Mouse (Mus musculus) heart, embryonic 13.5 days (tissue): Measurements from ENCODE around the gene Dync1li1. TPM values are rescaled to one million over a fixed set of nuclear protein-coding genes. Genes with fewer than 3 reads are reported as not detected.
"Not testable (repeated sequence)": the region's sequence is repeated elsewhere in the genome, so short reads cannot be mapped to it uniquely, and the experiment has no call there.

ENCODE experiments used
- ATAC-seq: fragments of 200-750 bp; cut with Nextera tagmentation; 2 replicates; pipeline ENCODE4 v1.8.0; 2017; ENCODE audit warnings: moderate TSS enrichment; ENCODE audit not compliant: insufficient number of reproducible peaks, low FRiP score, low TSS enrichment; ENCODE audit errors: extremely low read depth
- H3K27ac ChIP-seq: fragments of 300-500 bp; sonication (generic); replicated peaks from 2 replicates; pipeline ENCODE4 v1.5.1; 2015; ENCODE audit warnings: moderate library complexity, mild to moderate bottlenecking, inconsistent platforms
- H3K27me3 ChIP-seq: fragments of 300-500 bp; sonication (generic); replicated peaks from 2 replicates; pipeline ENCODE4 v1.6.1; 2015; ENCODE audit warnings: mild to moderate bottlenecking, inconsistent platforms
- H3K36me3 ChIP-seq: fragments of 300-500 bp; sonication (generic); 2 replicates; pipeline ENCODE4 v1.6.1; 2015; ENCODE audit warnings: mild to moderate bottlenecking, inconsistent platforms
- H3K4me1 ChIP-seq: fragments of 300-500 bp; sonication (generic); 2 replicates; pipeline ENCODE4 v1.6.1; 2015; ENCODE audit warnings: inconsistent platforms
- H3K4me2 ChIP-seq: fragments of 300-500 bp; sonication (generic); 2 replicates; pipeline ENCODE4 v1.6.1; 2015; ENCODE audit warnings: inconsistent platforms, mild to moderate bottlenecking, moderate library complexity
- H3K4me3 ChIP-seq: fragments of 300-500 bp; sonication (generic); 2 replicates; pipeline ENCODE4 v1.5.1; 2015; ENCODE audit warnings: moderate library complexity, mild to moderate bottlenecking, inconsistent platforms
- H3K9ac ChIP-seq: fragments of 300-500 bp; sonication (generic); 2 replicates; pipeline ENCODE4 v1.6.1; 2015; ENCODE audit warnings: inconsistent platforms, mild to moderate bottlenecking, moderate library complexity
- H3K9me3 ChIP-seq: fragments of 300-500 bp; sonication (generic); 2 replicates; pipeline ENCODE4 v1.6.1; 2016; ENCODE audit warnings: inconsistent platforms
- WGBS: fragments of 180-500 bp; shearing (Covaris S2); methylation state at CpG from one replicate; pipeline ENCODE4 v1.1.7; 2015; ENCODE audit warnings: mixed read lengths; 5-methylcytosine and 5-hydroxymethylcytosine counted together
- polyA plus RNA-seq: library from polyadenylated mRNA; unstranded; fragments of >200 nt; fragmentation: Nextera tagmentation; extraction: Ambion mirVana; gene quantifications from 2 replicates; pipeline ENCODE4 v1.2.1, GENCODE M21; 2015

Dync1li1 gene
- polyA plus RNA-seq, 1 experiment from 2014 or later, result 74.5 TPM

DNA sequence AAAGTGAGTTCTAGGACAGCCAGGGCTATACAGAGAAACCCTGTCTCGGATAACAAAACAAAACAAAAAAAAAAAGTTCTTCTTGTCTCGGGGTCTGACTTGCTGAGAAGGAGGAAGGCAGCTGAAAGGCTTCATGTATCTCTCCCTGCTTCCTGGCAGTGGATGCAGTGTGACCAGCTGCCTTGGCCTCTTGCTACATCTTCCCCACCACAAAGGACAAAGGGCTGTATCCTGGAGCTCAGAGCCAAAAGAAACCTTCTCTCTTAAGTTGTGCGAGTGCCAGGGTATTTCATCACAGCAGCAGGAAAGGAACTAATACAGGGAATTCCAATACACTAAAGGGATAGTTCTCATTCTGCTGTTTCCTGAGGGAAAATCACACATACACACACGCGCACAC is 10.0 kb upstream of the Dync1li1 start:
- ATAC-seq, result no peak
- 74% methylated on average over 5 of the region's 5 CpGs for WGBS
- H3K4me3 ChIP-seq, result no peak overlapping the region
- H3K27ac ChIP-seq, result no peak overlapping the region
- no peaks in the 10 kb centered on the region for H3K27me3 ChIP-seq
- H3K36me3 ChIP-seq, result no peaks in the 10 kb centered on the region
- H3K4me1 ChIP-seq, result peaks cover 4% of the 10 kb centered on the region
- H3K9me3 ChIP-seq, result no peaks in the 10 kb centered on the region
- H3K9ac ChIP-seq, result no peak overlapping the region
- H3K4me2 ChIP-seq, result no peak overlapping the region

DNA sequence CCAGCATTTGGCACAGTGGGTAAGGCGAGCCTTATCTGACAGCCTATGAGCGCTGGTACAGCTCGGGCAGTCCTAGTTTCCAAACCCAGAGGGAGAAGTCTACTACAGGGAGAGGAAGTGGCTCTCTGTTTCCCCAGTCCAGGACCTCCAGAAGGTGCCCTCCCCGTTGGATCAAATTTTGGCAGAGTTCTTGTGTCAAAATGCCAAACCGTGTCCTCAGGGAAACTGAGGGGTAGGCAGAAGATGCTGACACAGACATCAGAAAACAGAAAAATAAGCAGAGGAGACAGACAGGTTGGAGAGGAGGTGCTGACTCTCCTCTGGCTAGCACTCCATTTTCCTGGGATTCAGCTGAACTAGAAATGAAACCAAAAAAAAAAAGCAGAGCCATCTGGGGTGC is 8.6 kb upstream of the Dync1li1 start:
- Histone ChIP-seq H3K4me3 (no peak overlapping the region), H3K27ac (no peak overlapping the region), H3K36me3 (no peaks in the 10 kb centered on the region), H3K9me3 (no peaks in the 10 kb centered on the region), H3K4me1 (no peaks in the 10 kb centered on the region), H3K27me3 (no peaks in the 10 kb centered on the region), H3K9ac (no peak overlapping the region), H3K4me2 (no peak overlapping the region)
- ATAC-seq, result no peak
- WGBS, result 64% methylated on average over 5 of the region's 5 CpGs

DNA sequence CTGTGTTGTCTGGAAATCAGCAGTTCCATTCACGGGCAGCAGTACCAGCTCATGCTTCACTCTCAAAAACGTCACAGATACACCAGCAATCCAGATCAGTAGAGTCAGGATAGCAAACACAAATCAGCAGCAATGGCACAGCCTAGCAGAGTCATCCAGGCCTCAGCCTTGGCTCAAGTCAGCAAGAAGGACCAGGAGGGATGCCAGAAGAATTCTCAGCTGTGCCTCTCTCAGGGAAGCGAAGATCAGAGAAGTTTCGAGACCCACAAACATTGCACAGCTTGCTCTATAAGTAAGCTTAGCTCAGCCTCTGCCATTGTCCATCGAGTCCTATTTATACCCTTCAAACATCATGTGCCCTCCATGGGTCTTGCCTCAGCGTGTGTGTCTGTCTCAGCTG is 8.1 kb upstream of the Dync1li1 start:
- H3K27me3 ChIP-seq, result no peaks in the 10 kb centered on the region
- no peaks in the 10 kb centered on the region for H3K36me3 ChIP-seq
- H3K4me2 ChIP-seq, result no peak overlapping the region
- no peak overlapping the region for H3K27ac ChIP-seq
- no peak for ATAC-seq
- H3K9me3 ChIP-seq, result no peaks in the 10 kb centered on the region
- no peaks in the 10 kb centered on the region for H3K4me1 ChIP-seq
- 67% methylated on average over 6 of the region's 6 CpGs for WGBS
- no peak overlapping the region for H3K4me3 ChIP-seq
- no peak overlapping the region for H3K9ac ChIP-seq

DNA sequence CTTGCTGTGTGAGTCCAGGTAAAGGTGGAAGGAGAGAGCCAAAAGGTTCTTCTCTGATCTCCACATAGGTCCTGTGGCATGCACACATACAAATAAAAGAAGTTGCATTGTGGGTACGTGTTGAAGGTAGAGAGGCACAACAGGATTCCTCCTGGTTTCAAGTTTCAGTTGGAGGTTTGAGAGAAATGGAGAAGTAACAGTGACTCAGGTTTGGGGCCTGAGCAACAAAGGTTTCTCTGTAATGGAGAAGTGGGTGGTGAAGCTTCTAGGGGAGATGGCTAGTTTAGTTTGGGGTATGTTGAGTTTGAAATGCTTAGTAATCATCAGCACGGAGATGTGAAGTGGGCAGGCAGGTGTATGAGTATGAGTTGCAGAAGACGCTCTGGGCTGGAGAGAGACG is 6.4 kb upstream of the Dync1li1 start:
- H3K27ac ChIP-seq, result no peak overlapping the region
- H3K4me1 ChIP-seq, result no peaks in the 10 kb centered on the region
- 73% methylated on average over 4 of the region's 4 CpGs for WGBS
- H3K9me3 ChIP-seq, result no peaks in the 10 kb centered on the region
- H3K9ac ChIP-seq, result no peak overlapping the region
- H3K27me3 ChIP-seq, result no peaks in the 10 kb centered on the region
- no peak overlapping the region for H3K4me3 ChIP-seq
- H3K4me2 ChIP-seq, result no peak overlapping the region
- no peak for ATAC-seq
- no peaks in the 10 kb centered on the region for H3K36me3 ChIP-seq

DNA sequence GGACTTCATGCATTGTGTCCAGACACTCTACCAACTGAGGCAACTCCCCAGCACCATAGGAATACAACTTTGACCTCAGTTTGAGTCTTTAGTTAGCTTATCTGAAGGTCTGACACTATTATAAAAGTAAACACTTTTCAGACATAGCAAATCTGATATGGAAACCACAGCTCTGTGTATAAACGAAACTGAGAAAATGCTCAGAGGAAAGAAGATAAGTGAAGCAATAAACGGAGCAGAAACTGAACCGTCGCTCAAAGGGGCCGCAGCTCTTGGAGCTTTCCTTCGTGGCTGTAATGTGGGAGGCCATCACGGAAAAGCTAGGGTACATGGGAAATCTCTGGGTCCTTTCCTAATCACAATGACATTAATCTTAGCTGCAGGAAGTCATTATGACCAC is 2.3 kb upstream of the Dync1li1 start:
- no peak overlapping the region for H3K4me2 ChIP-seq
- no peaks in the 10 kb centered on the region for H3K27me3 ChIP-seq
- WGBS, result 79% methylated on average over 7 of the region's 7 CpGs
- peaks cover 27% of the 10 kb centered on the region for H3K4me1 ChIP-seq
- H3K36me3 ChIP-seq, result peaks cover 4% of the 10 kb centered on the region
- H3K9ac ChIP-seq, result no peak overlapping the region
- no peaks in the 10 kb centered on the region for H3K9me3 ChIP-seq
- no peak overlapping the region for H3K27ac ChIP-seq
- ATAC-seq, result no peak
- H3K4me3 ChIP-seq, result no peak overlapping the region

DNA sequence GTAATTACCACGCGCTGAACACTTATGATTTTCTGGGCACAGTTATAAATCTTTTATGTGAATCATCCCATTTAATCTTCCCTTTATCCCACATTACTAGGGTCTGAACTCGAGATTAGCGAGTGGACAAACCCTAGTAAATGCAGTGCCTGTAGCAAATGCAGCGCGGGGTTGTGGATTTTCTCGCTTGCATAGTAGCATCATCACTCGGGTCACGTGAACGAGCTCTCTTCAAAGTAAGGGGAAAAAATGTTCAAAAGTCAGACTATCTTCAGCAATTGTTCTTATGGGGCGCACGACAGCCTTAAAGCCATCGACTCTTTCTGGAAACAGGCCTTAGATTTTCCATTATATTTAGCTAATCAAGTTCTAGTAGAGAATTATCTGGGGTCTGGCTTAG is 951 bp upstream of the Dync1li1 start:
- no peaks in the 10 kb centered on the region for H3K27me3 ChIP-seq
- H3K36me3 ChIP-seq, result peaks cover 14% of the 10 kb centered on the region
- no peaks in the 10 kb centered on the region for H3K9me3 ChIP-seq
- H3K4me3 ChIP-seq, result peak overlapping the region; percentile 87
- no peak for ATAC-seq
- H3K27ac ChIP-seq, result no peak overlapping the region
- H3K4me1 ChIP-seq, result peaks cover 36% of the 10 kb centered on the region
- 74% methylated on average over 13 of the region's 13 CpGs for WGBS
- peak overlapping the region; percentile 97 for H3K9ac ChIP-seq
- peak overlapping the region; percentile 90 for H3K4me2 ChIP-seq

DNA sequence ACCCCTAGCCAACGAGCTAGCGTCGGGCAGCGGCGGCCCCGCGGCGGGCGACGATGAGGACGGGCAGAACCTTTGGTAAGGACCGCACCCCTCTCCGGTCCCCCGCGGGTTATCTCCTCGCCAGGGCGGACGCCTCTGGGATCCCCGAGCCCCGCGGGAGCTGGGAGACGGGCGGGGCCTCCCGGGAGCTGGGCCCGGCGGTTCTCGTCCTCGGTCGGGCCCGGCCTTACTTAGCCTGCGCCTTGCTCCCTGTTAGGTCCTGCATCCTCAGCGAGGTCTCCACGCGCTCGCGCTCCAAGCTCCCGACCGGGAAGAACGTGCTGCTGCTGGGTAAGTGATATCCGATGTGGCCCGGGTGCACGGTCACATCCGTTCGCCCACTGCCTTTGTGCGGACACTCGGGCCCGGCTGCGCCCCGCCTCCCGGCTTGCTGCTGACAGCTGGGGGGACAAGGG is 390 bp downstream of the Dync1li1 start:
- peaks cover 36% of the 10 kb centered on the region for H3K4me1 ChIP-seq
- no peaks in the 10 kb centered on the region for H3K9me3 ChIP-seq
- H3K36me3 ChIP-seq, result peaks cover 27% of the 10 kb centered on the region
- H3K4me3 ChIP-seq, result peak overlapping the region; percentile 87
- H3K27ac ChIP-seq, result peak overlapping the region; percentile 88
- peak overlapping the region; percentile 90 for H3K4me2 ChIP-seq
- WGBS, result under 1% methylated on average over 50 of the region's 50 CpGs
- H3K9ac ChIP-seq, result peak overlapping the region; percentile 97
- H3K27me3 ChIP-seq, result no peaks in the 10 kb centered on the region
- ATAC-seq, result peak; percentile 70

DNA sequence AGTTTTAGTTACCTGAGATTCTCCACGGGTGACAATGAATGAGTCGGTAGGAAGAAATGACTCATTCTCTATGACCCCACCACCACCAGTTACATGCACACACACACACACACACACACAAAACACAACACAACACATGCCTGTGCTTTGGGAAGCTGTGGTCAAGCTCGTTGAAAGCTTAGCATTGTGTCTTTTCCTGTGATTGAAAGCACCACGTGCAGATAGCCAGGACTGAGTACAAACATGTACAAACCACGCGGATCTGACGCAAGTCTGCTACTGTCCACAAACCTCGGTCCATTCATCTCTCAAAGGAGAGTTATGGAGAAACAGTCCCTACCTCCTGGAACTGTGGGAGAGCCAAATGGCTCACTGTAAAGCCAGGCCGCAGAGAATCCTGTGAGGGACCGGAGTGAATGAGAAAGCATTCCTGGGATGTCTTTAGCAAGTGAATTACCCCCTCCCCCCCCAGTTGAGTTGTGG is 1.6 kb downstream of the Dync1li1 start:
- Histone ChIP-seq H3K27me3 (no peaks in the 10 kb centered on the region), H3K36me3 (peaks cover 37% of the 10 kb centered on the region), H3K9me3 (no peaks in the 10 kb centered on the region), H3K27ac (peak overlapping the region; percentile 88), H3K9ac (peak overlapping the region; percentile 97), H3K4me2 (peak overlapping the region; percentile 90), H3K4me3 (peak overlapping the region; percentile 87), H3K4me1 (peaks cover 36% of the 10 kb centered on the region)
- ATAC-seq, result no peak
- WGBS, result 13% methylated on average over 10 of the region's 10 CpGs

DNA sequence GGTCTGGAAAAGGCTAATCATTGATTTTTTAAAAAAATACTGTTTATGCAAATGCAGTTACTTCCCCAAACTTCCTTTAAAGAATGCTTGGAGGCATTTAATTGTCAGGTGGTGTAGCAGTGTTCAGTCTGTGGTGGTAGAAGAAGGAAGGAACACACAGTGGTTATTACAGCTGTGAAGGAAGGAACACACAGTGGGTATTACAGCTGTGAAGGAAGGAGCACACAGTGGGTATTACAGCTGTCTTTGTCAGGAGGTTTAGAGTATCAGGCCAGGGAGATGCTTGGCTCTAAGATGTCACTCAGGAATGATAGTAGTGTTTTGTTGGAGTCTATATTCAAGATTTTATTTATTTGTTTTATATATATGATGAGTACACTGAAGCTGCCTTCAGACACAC is 2.5 kb downstream of the Dync1li1 start:
- H3K9ac ChIP-seq, result no peak overlapping the region
- peaks cover 36% of the 10 kb centered on the region for H3K4me1 ChIP-seq
- no peaks in the 10 kb centered on the region for H3K27me3 ChIP-seq
- no peaks in the 10 kb centered on the region for H3K9me3 ChIP-seq
- ATAC-seq, result no peak
- H3K27ac ChIP-seq, result no peak overlapping the region
- H3K4me2 ChIP-seq, result peak overlapping the region; percentile 90
- no peak overlapping the region for H3K4me3 ChIP-seq
- peaks cover 37% of the 10 kb centered on the region for H3K36me3 ChIP-seq

DNA sequence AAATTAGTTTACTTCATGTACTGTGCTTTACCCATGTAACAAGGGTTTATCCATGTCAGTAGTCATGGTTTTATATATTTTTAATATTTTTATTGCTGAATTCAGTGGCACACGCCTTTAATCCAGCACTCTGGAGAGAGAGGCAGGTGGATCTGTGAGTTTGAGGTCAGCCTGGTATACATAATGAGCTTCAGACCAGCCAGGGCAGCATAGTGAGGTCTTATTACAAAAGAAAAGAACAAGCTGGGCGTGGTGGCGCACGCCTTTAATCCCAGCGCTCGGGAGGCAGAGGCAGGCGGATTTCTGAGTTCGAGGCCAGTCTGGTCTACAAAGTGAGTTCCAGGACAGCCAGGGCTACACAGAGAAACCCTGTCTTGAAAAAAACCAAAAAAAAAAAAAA is 7.1 kb downstream of the Dync1li1 start:
- ATAC-seq, H3K9me3 ChIP-seq, H3K27ac ChIP-seq, H3K27me3 ChIP-seq, H3K9ac ChIP-seq, H3K4me2 ChIP-seq, H3K4me3 ChIP-seq: not testable (repeated sequence)
- H3K4me1 ChIP-seq, result peaks cover 22% of the 10 kb centered on the region
- H3K36me3 ChIP-seq, result peaks cover 54% of the 10 kb centered on the region
- WGBS, result 95% methylated on average over 8 of the region's 8 CpGs

DNA sequence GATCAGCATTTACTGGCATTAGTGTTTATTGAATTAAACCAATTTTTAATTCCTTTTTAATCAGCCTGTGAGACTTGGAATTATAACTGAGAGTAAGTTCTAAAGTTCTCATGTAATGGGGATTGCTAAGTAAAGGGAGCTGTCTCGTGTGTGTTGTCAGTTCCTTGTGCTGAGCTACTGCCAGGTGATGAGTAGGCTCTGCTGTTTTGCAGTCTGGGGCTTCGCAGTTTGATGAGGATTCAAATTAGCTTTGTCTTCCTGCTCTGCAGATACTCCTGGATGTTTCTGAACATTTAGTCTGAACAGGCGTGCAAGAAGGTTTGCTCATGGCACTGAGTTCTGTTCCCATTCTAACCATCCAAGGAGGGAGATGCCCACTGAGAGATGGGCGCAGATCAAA is 8.5 kb downstream of the Dync1li1 start:
- Histone ChIP-seq H3K4me2 (no peak overlapping the region), H3K27ac (no peak overlapping the region), H3K4me1 (peaks cover 19% of the 10 kb centered on the region; the same call in 1 of the 2 replicates), H3K4me3 (no peak overlapping the region), H3K27me3 (no peaks in the 10 kb centered on the region), H3K9me3 (no peaks in the 10 kb centered on the region), H3K9ac (no peak overlapping the region), H3K36me3 (peaks cover 49% of the 10 kb centered on the region)
- 86% methylated on average over 4 of the region's 4 CpGs for WGBS
- ATAC-seq, result no peak

DNA sequence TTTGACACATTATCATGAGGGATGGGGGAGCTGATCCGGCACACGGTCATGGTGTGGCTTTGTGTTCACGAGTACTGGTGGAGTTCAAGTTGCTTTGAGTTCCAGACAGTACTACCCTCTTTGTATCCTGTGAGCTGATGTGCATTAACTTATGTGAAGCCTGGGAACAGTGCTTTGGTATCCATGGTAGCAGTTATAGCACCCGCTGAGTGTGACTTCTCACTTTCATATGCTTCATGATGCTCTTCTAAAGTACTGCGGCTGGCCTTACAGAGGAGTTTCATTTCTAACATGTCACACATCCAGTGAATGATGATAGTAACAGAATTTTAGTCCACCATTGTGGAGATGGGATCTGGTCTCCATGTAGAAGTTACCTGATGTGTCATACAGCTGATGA is 9.3 kb downstream of the Dync1li1 start:
- no peak for ATAC-seq
- Histone ChIP-seq H3K4me3 (no peak overlapping the region), H3K4me1 (peaks cover 14% of the 10 kb centered on the region; the same call in 1 of the 2 replicates), H3K9me3 (no peaks in the 10 kb centered on the region), H3K27ac (no peak overlapping the region), H3K27me3 (no peaks in the 10 kb centered on the region), H3K4me2 (no peak overlapping the region), H3K36me3 (peaks cover 45% of the 10 kb centered on the region), H3K9ac (no peak overlapping the region)
- 88% methylated on average over 5 of the region's 5 CpGs for WGBS
